Mouse (Mus musculus) myocyte (in vitro differentiated cells): ENCODE measurements around the gene St5. TPM values are rescaled to one million over a fixed set of nuclear protein-coding genes. Genes with fewer than 3 reads are reported as not detected.

Source experiments
- H3K27me3 ChIP-seq: one replicate; pipeline ENCODE4 v1.6.1; 2011; ENCODE audit not compliant: control insufficient read depth, insufficient read depth, insufficient read length
- H3K36me3 ChIP-seq: one replicate; pipeline ENCODE4 v1.6.1; 2011; ENCODE audit not compliant: control insufficient read depth, insufficient read depth
- H3K4me2 ChIP-seq: one replicate; pipeline ENCODE4 v1.6.1; 2011; ENCODE audit warnings: low read depth, control low read depth
- H3K4me3 ChIP-seq: one replicate; pipeline ENCODE4 v1.5.1; 2011; ENCODE audit warnings: mild to moderate bottlenecking, control low read depth, moderate library complexity
- H3K79me2 ChIP-seq: one replicate; pipeline ENCODE4 v1.6.1; 2011; ENCODE audit not compliant: control insufficient read depth, insufficient read depth
- H3ac ChIP-seq: one replicate; pipeline ENCODE4 v1.6.1; 2011; ENCODE audit not compliant: control insufficient read depth, insufficient read length
- CEBPB ChIP-seq: IDR thresholded peaks from 2 replicates; pipeline ENCODE4 v1.6.1; 2011; ENCODE audit warnings: mild to moderate bottlenecking, moderate library complexity; ENCODE audit not compliant: poor library complexity, insufficient read depth, severe bottlenecking
- E2F4 ChIP-seq: IDR thresholded peaks from one replicate; pipeline ENCODE4 v1.6.1; 2011; ENCODE audit warnings: mild to moderate bottlenecking, control low read depth, moderate library complexity; ENCODE audit not compliant: insufficient read depth
- MAX ChIP-seq: IDR thresholded peaks from one replicate; pipeline ENCODE4 v1.6.1; 2011; ENCODE audit warnings: low read depth, mild to moderate bottlenecking, control low read depth
- MYOD1 ChIP-seq, 3 experiments: IDR thresholded peaks; one replicate each; pipeline ENCODE4 v1.6.1; 2011; ENCODE audit warnings: control low read depth in 2 of 3, low read depth in 2 of 3, mild to moderate bottlenecking in 2 of 3, moderate library complexity in 1 of 3; ENCODE audit not compliant: insufficient read length in 2 of 3, control insufficient read depth in 1 of 3
- MYOG ChIP-seq, 3 experiments: IDR thresholded peaks; one replicate each; pipeline ENCODE4 v1.6.1; 2011; ENCODE audit warnings: control low read depth in 2 of 3, low read depth in 2 of 3, mild to moderate bottlenecking in 2 of 3; ENCODE audit not compliant: insufficient read length in 2 of 3, control insufficient read depth in 1 of 3, insufficient read depth in 1 of 3
- POLR2A ChIP-seq: IDR thresholded peaks from one replicate; pipeline ENCODE4 v1.6.1; 2011; ENCODE audit warnings: low read depth, mild to moderate bottlenecking, control low read depth, moderate library complexity; ENCODE audit not compliant: insufficient read length
- POLR2AphosphoS2 ChIP-seq: IDR thresholded peaks from one replicate; pipeline ENCODE4 v1.6.1; 2011; ENCODE audit warnings: low read depth, control low read depth; ENCODE audit not compliant: insufficient read length
- REST ChIP-seq: IDR thresholded peaks from one replicate; pipeline ENCODE4 v1.6.1; 2011; ENCODE audit warnings: mild to moderate bottlenecking, control low read depth, moderate library complexity; ENCODE audit not compliant: insufficient read depth, insufficient read length
- SRF ChIP-seq: IDR thresholded peaks from one replicate; pipeline ENCODE4 v1.6.1; 2011; ENCODE audit warnings: low read depth; ENCODE audit not compliant: control insufficient read depth, insufficient read length
- TCF12 ChIP-seq: IDR thresholded peaks from one replicate; pipeline ENCODE4 v1.6.1; 2011; ENCODE audit warnings: mild to moderate bottlenecking, control low read depth; ENCODE audit not compliant: poor library complexity, insufficient read depth, severe bottlenecking
- TCF3 ChIP-seq: IDR thresholded peaks from one replicate; pipeline ENCODE4 v1.6.1; 2011; ENCODE audit warnings: low read depth, control low read depth; ENCODE audit not compliant: insufficient read length
- USF1 ChIP-seq: IDR thresholded peaks from one replicate; pipeline ENCODE4 v1.6.1; 2011; ENCODE audit warnings: low read depth, mild to moderate bottlenecking, control low read depth, moderate library complexity
- polyA plus RNA-seq: library from polyadenylated mRNA; unstranded; fragments of >200 nt; fragmentation: generic; extraction: Trizol; gene quantifications from one replicate; pipeline ENCODE4 v1.2.1, GENCODE M21; 2012; ENCODE audit warnings: missing spikeins

Gene St5
- polyA plus RNA-seq, 1 experiment = 34.1 TPM

DNA sequence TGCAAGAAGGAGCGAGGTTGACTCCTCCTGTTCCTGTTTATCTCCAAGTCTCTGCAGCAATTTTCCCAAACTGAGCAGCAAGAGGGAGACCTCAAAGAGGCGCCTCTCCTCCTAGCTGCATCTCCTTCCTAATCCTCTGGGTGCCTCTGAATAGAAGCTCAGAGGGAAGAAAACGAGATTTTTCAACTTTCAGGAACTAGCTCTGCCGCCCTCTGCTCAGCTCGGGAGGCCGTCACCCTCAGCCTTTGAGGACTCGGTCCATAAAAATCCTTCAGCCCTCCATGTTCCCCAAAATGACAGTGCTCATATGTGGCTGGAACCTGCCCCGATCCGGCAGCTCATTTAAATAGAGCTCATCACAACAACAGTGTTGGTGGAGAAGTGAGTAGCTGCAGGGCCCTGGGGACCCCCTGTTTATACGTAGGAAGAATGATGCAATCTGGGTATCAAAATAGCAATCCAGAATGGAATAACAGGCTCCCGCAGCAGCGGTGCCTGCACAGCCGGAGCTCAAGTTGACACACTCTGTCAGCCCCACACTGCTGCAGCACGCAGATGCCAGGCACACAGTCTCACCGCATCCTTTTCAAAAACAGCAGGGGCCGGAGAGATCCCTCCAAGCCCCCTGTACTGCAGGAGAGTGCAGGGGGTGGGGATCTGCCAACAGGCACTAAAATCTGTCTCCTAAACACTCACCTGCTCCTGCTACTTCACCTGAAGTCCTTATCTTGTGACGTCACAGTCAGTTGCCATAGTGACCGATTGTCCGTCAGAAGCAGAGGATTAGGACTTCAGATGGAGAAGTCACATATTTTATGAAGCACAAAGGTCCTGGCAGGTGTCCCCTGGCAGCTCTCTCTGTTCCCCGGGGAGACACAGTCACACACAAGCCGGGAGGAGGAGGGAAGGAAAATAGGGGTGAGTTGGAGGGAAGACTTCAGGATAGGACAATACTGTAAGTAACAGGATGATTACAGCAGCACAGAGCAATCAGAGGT is 209.8 kb downstream of the St5 start:
- TF ChIP-seq CEBPB (peak; percentile 69; the same call in 1 of the 2 replicates), POLR2AphosphoS2 (no peak)
- no peaks in the 10 kb centered on the region for H3K36me3 ChIP-seq
- no peak overlapping the region for H3K4me3 ChIP-seq

DNA sequence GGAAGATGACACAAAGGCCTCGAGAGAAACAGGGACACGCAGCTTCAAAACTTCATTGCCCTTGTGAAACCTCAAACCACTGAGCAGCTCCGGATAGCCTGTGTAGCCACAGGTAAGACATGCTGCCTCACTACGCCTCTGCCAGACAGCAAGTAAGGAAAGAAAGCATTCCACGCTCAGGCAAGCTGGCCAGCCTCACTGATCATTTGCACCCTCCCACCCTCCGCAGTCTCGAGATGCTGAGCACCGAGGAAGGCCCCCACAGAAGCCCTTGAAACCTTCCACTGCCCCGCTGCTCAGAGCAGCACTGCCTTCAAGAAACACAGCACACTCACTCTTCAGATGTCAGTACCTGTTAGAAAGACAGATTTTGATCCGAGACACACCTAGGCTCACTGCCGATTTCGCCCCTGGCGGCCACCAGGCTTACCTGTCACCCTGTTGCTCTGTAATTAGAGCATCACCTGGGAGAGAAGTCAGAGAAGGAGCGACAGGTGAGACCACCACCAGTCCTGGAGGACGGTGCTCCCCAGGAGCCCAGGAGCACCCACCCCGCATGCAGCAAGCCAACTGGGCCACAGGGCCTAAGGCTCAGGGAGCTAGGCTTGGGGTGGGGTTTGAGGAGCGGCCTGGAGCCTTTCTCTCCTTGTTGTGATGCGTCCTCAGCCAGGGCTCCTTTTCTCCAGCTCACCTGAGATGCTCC is 210.6 kb downstream of the St5 start:
- no peaks in the 10 kb centered on the region for H3K79me2 ChIP-seq
- peak overlapping the region; percentile 24 for H3K4me2 ChIP-seq
- no peak overlapping the region for H3ac ChIP-seq
- TF ChIP-seq MYOD1 (IDR thresholded peaks at IDR 0.05; ENCODE audit: control insufficient read depth in 1 of 3, insufficient read length in 2 of 3, low read depth in 2 of 3) (no peak), USF1 (no peak), TCF3 (no peak), POLR2A (no peak), MYOG (IDR thresholded peaks at IDR 0.05; ENCODE audit: control insufficient read depth in 1 of 3, insufficient read depth in 1 of 3, insufficient read length in 2 of 3, low read depth in 2 of 3) (no peak), MAX (no peak), CEBPB (no peak), TCF12 (no peak), SRF (no peak), E2F4 (no peak), REST (no peak), POLR2AphosphoS2 (no peak)
- no peaks in the 10 kb centered on the region for H3K27me3 ChIP-seq
- no peak overlapping the region for H3K4me3 ChIP-seq
- H3K36me3 ChIP-seq = no peaks in the 10 kb centered on the region

More for the DNA sequence above, 209.8 kb downstream of the St5 start:
- H3ac ChIP-seq = no peak overlapping the region
- H3K79me2 ChIP-seq = no peaks in the 10 kb centered on the region
- H3K4me2 ChIP-seq = peak overlapping the region; percentile 24
- H3K27me3 ChIP-seq = no peaks in the 10 kb centered on the region

DNA sequence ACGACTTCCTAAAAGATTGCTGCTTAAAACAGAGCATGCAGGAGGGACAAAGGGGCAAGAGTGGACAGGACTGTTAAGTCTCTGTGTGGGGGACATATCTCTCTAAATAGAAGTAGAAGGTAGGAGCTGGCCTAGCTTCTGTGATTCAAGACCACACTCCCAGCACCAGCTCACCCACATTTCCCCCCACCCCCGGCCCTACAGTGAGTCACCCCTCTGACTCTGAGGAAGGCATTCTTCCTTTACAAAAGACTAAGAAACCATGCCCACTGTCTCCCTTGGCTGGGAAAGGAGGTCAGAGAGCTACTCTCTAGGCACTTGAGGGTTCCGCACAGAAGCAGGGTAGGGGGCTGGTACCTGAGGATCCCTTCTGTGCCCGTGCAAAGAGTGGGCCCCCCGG is 219.2 kb downstream of the St5 start:
- Histone ChIP-seq H3K27me3 (no peaks in the 10 kb centered on the region), H3K36me3 (no peaks in the 10 kb centered on the region), H3ac (no peak overlapping the region), H3K4me2 (no peak overlapping the region), H3K79me2 (no peaks in the 10 kb centered on the region), H3K4me3 (no peak overlapping the region)
- no peak for TF ChIP-seq USF1
- TF ChIP-seq POLR2AphosphoS2 = no peak
- no peak for TF ChIP-seq CEBPB
- no peak for TF ChIP-seq E2F4
- no peak for TF ChIP-seq MYOG (IDR thresholded peaks at IDR 0.05; ENCODE audit: control insufficient read depth in 1 of 3, insufficient read depth in 1 of 3, insufficient read length in 2 of 3, low read depth in 2 of 3)
- TF ChIP-seq POLR2A = no peak

DNA sequence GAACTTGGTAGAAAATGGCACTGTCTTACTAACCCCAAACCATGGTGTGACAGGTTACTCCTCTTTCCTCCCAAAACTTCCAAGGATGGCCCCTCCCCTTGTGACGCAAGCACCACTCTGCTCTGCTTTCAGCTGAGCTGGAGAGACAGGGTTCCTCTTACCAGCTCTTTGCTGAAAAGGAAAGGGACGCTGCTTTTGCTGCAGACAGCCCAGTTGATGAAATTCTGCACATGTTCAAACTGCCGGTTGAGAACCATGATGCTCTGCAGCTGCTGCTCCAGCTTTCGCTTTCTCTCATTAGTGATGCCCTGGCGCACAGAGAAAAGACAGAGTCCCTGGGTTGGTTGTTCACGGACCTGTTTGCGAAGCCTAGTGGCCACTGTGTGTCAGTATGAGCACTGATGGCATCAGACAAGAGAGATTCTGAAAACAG is 222.6 kb downstream of the St5 start:
- H3K79me2 ChIP-seq = no peaks in the 10 kb centered on the region
- H3K4me2 ChIP-seq = peak overlapping the region; percentile 38
- no peak overlapping the region for H3K4me3 ChIP-seq
- H3K27me3 ChIP-seq = no peaks in the 10 kb centered on the region
- H3K36me3 ChIP-seq = no peaks in the 10 kb centered on the region
- H3ac ChIP-seq = no peak overlapping the region
- no peak for TF ChIP-seq CEBPB
- no peak for TF ChIP-seq POLR2AphosphoS2

DNA sequence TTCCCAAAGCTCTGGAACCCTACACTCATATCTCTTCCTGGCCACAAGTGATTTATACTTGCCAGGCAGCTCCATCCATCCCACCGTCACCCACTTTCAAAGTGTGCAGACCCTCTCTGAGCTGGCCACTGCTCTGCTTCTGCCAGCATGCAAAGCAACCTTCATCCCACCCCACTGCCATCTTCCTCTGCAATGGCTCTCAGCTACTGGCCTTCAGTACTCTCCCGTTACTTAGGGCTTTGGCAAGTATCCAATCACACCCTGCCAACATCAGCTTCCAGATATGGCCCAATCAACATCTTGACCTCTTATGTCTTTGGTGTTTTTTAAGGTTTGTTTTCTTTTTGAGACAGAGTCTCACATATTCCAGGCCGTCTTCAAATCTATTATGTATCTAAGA is 225.5 kb downstream of the St5 start:
- Histone ChIP-seq H3K4me3 (no peak overlapping the region), H3K36me3 (no peaks in the 10 kb centered on the region)
- TF ChIP-seq MYOG (IDR thresholded peaks at IDR 0.05; ENCODE audit: control insufficient read depth in 1 of 3, insufficient read depth in 1 of 3, insufficient read length in 2 of 3, low read depth in 2 of 3) (no peak), POLR2AphosphoS2 (no peak), REST (no peak), SRF (no peak), E2F4 (no peak), TCF3 (no peak), MYOD1 (IDR thresholded peaks at IDR 0.05; ENCODE audit: control insufficient read depth in 1 of 3, insufficient read length in 2 of 3, low read depth in 2 of 3) (no peak), MAX (no peak), TCF12 (no peak), CEBPB (no peak), POLR2A (no peak), USF1 (no peak)

More for the DNA sequence above, 225.5 kb downstream of the St5 start:
- Histone ChIP-seq H3K4me2 (no peak overlapping the region), H3K79me2 (no peaks in the 10 kb centered on the region), H3K27me3 (no peaks in the 10 kb centered on the region), H3ac (no peak overlapping the region)

Other genes starting within 250 kb of the St5 start
- gene Trim66, start 195.5 kb downstream of the St5 start, polyA plus RNA-seq = 0.55 TPM
- gene Rpl27a, start 184.5 kb downstream of the St5 start, polyA plus RNA-seq = 1,271 TPM
- gene Akip1, start 85 bp upstream of the St5 start, polyA plus RNA-seq = 17.8 TPM
- gene BC051019, start 20.2 kb upstream of the St5 start, polyA plus RNA-seq = 33.3 TPM
- 0.24 TPM for gene Ascl3, start 28.1 kb upstream of the St5 start, polyA plus RNA-seq
- gene Tmem9b, start 49.3 kb upstream of the St5 start, polyA plus RNA-seq = 57.1 TPM
- 0.01 TPM for gene Nrip3, start 78.4 kb upstream of the St5 start, polyA plus RNA-seq
- gene Scube2, start 162.1 kb upstream of the St5 start, polyA plus RNA-seq = not detected